Mouse (Mus musculus) spleen, adult 2 months (tissue): ENCODE measurements around the gene Rbpms2. TPM values are rescaled to one million over a fixed set of nuclear protein-coding genes. Genes with fewer than 3 reads are reported as not detected.
"Not testable (repeated sequence)": the region's sequence is repeated elsewhere in the genome, so short reads cannot be mapped to it uniquely, and the experiment has no call there.

Source experiments
- DNase-seq, 2 experiments: peaks; one replicate each; pipeline versions ENCODE4 v3.0.0 to v3.0.0-alpha.2; 2012 to 2021; ENCODE audit warnings: low spot score in 2 of 2, low read depth in 1 of 2
- H3K27ac ChIP-seq: fragments of 200-500 bp; 2 replicates; pipeline ENCODE4 v1.5.1; 2012; ENCODE audit warnings: low read length, inconsistent platforms; ENCODE audit not compliant: insufficient read depth
- H3K27me3 ChIP-seq: fragments of 200-500 bp; 2 replicates; pipeline ENCODE4 v1.6.1; 2012; ENCODE audit warnings: mild to moderate bottlenecking, moderate library complexity, low read length, inconsistent platforms; ENCODE audit not compliant: control insufficient read depth, insufficient read depth
- H3K36me3 ChIP-seq: fragments of 200-500 bp; 2 replicates; pipeline ENCODE4 v1.6.1; 2012; ENCODE audit warnings: mild to moderate bottlenecking, low read length, inconsistent platforms; ENCODE audit not compliant: control insufficient read depth, insufficient read depth
- H3K4me1 ChIP-seq: fragments of 200-500 bp; 2 replicates; pipeline ENCODE4 v1.6.1; 2011; ENCODE audit warnings: inconsistent platforms; ENCODE audit not compliant: control insufficient read depth, insufficient read depth, insufficient read length
- H3K4me3 ChIP-seq: fragments of 200-500 bp; 2 replicates; pipeline ENCODE4 v1.5.1; 2011; ENCODE audit warnings: mild to moderate bottlenecking, inconsistent platforms; ENCODE audit not compliant: insufficient read depth, insufficient read length; ENCODE audit errors: extremely low read depth
- CTCF ChIP-seq: fragments of 200-500 bp; IDR thresholded peaks from 2 replicates; pipeline ENCODE4 v1.5.1; 2011; ENCODE audit warnings: mild to moderate bottlenecking, inconsistent platforms; ENCODE audit not compliant: insufficient read depth, insufficient read length, insufficient replicate concordance; ENCODE audit errors: extremely low read depth
- POLR2A ChIP-seq: fragments of 200-500 bp; IDR thresholded peaks from 2 replicates; pipeline ENCODE4 v1.6.1; 2011; ENCODE audit warnings: low read depth, low read length, inconsistent platforms
- WGBS: fragments of 180-500 bp; shearing (Covaris S2); methylation state at CpG from one replicate; pipeline ENCODE4 v1.1.7; 2018; 5-methylcytosine and 5-hydroxymethylcytosine counted together
- polyA plus RNA-seq: library from polyadenylated mRNA; depleted of rRNA; stranded (reverse); fragments of >200 nt; gene quantifications from 2 replicates; pipeline ENCODE4 v1.2.3, GENCODE M21; 2012

Gene Rbpms2
- polyA plus RNA-seq, 1 experiment = 13.9 TPM

GRCm38 (mm10) chr9:65644960-65645359, 15.5 kb downstream of the Rbpms2 start:
- Histone ChIP-seq H3K36me3 (no peaks in the 10 kb centered on the region), H3K27ac (no peak overlapping the region), H3K27me3 (no peaks in the 10 kb centered on the region), H3K4me3 (no peak overlapping the region), H3K4me1 (no peaks in the 10 kb centered on the region)
- TF ChIP-seq POLR2A = no peak
- TF ChIP-seq CTCF = no peak
- no peak for DNase-seq
- 87% methylated on average over 4 of the region's 4 CpGs for WGBS

GRCm38 (mm10) chr9:65645984-65646383, 16.5 kb downstream of the Rbpms2 start:
- H3K36me3 ChIP-seq = no peaks in the 10 kb centered on the region
- no peaks in the 10 kb centered on the region for H3K27me3 ChIP-seq
- no peak for TF ChIP-seq POLR2A
- no peak for TF ChIP-seq CTCF
- H3K4me3 ChIP-seq = no peak overlapping the region
- WGBS = 29% methylated on average over 3 of the region's 3 CpGs
- no peak overlapping the region for H3K27ac ChIP-seq
- H3K4me1 ChIP-seq = no peaks in the 10 kb centered on the region
- DNase-seq = no peak

- no peak for DNase-seq
- 86% methylated on average over 2 of the region's 2 CpGs for WGBS
- no peak for TF ChIP-seq CTCF
- TF ChIP-seq POLR2A = no peak
- Histone ChIP-seq H3K4me1 (no peaks in the 10 kb centered on the region), H3K36me3 (no peaks in the 10 kb centered on the region), H3K27me3 (no peaks in the 10 kb centered on the region), H3K27ac (no peak overlapping the region), H3K4me3 (no peak overlapping the region)
Measured at GRCm38 (mm10) chr9:65646782-65647181, 17.3 kb downstream of the Rbpms2 start.

GRCm38 (mm10) chr9:65648730-65649129, 19.3 kb downstream of the Rbpms2 start:
- H3K27me3 ChIP-seq = no peaks in the 10 kb centered on the region
- TF ChIP-seq POLR2A = no peak
- TF ChIP-seq CTCF = no peak
- no peak overlapping the region for H3K27ac ChIP-seq
- no peak overlapping the region for H3K4me3 ChIP-seq
- no peaks in the 10 kb centered on the region for H3K4me1 ChIP-seq
- no peak for DNase-seq
- WGBS = 90% methylated on average over 13 of the region's 13 CpGs
- no peaks in the 10 kb centered on the region for H3K36me3 ChIP-seq

- no peaks in the 10 kb centered on the region for H3K36me3 ChIP-seq
- H3K27me3 ChIP-seq = no peaks in the 10 kb centered on the region
- TF ChIP-seq POLR2A (no peak), CTCF (no peak)
- H3K27ac ChIP-seq = no peak overlapping the region
- no peak overlapping the region for H3K4me3 ChIP-seq
- H3K4me1 ChIP-seq = no peaks in the 10 kb centered on the region
- no peak for DNase-seq
- WGBS = 29% methylated on average over 1 of the region's 1 CpGs
Measured at GRCm38 (mm10) chr9:65649997-65650396, 20.5 kb downstream of the Rbpms2 start.

- not testable (repeated sequence) for DNase-seq, H3K36me3 ChIP-seq, H3K4me3 ChIP-seq, H3K4me1 ChIP-seq, H3K27me3 ChIP-seq, H3K27ac ChIP-seq
- WGBS = 97% methylated on average over 1 of the region's 1 CpGs
Measured at GRCm38 (mm10) chr9:65651957-65652356, 22.5 kb downstream of the Rbpms2 start.

- Histone ChIP-seq H3K27ac (no peak overlapping the region), H3K36me3 (no peaks in the 10 kb centered on the region), H3K4me1 (no peaks in the 10 kb centered on the region), H3K27me3 (no peaks in the 10 kb centered on the region; the same call in 1 of the 2 replicates), H3K4me3 (no peak overlapping the region)
- no peak for DNase-seq
- WGBS = 90% methylated on average over 4 of the region's 4 CpGs
- TF ChIP-seq POLR2A (no peak), CTCF (no peak)
Measured at GRCm38 (mm10) chr9:65653741-65654140, 24.3 kb downstream of the Rbpms2 start.

GRCm38 (mm10) chr9:65654700-65655237, 25.3 kb downstream of the Rbpms2 start:
- H3K4me3 ChIP-seq = no peak overlapping the region
- 83% methylated on average over 3 of the region's 3 CpGs for WGBS
- no peaks in the 10 kb centered on the region for H3K4me1 ChIP-seq
- no peaks in the 10 kb centered on the region; the same call in 1 of the 2 replicates for H3K27me3 ChIP-seq
- H3K36me3 ChIP-seq = no peaks in the 10 kb centered on the region
- no peak overlapping the region for H3K27ac ChIP-seq
- no peak for DNase-seq
- TF ChIP-seq POLR2A = no peak
- TF ChIP-seq CTCF = no peak
